Mouse (Mus musculus): Measurements from ENCODE around the gene Gpr182. TPM values are rescaled to one million over a fixed set of nuclear protein-coding genes. Genes with fewer than 3 reads are reported as not detected.
"Not testable (repeated sequence)": the region's sequence is repeated elsewhere in the genome, so short reads cannot be mapped to it uniquely, and the experiment has no call there.

Gene Gpr182
- 0.39 and 0.48 TPM in 2 replicates for polyA plus RNA-seq (2015; fragmentation: Nextera tagmentation; extraction: Ambion mirVana)

DNA sequence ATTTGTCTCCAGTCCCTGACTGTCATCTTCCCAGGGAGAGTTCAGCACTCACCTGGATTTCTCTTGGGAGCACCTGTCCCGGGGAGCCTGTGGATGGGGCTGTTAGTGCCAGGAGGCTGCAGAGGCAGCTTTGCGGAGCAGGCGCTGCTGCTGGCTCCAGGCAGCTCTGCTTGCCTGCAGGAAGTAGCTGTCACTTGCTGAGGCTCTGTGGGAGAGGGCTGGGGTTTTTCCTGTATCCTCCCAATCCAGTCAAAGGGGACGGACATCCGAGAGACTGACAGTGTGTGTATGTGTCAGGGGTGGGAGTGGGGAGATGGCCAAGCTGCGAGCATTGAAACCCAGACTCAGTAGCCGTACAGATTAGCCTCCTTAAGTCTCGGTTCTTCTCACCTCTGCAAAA, at the start of gene Gpr182:
Gene Gpr182, minus strand, starts transcription at position 185 of the 400 bp plus-strand sequence.
- Histone ChIP-seq H3K4me3 (no peak within 1 kb of the TSS), H3K9me3 (replicated peaks) (no peaks in the 10 kb centered on the region), H3K4me2 (peak within 1 kb of the TSS; percentile 43), H3K27ac (no peak within 1 kb of the TSS), H3K4me1 (0 out of 2 replicates have a peak, but pooled peaks cover 5% of the 10 kb centered on the region), H3K27me3 (no peaks in the 10 kb centered on the region), H3K9ac (no peak within 1 kb of the TSS), H3K36me3 (ENCODE audit: poor library complexity, severe bottlenecking) (peaks cover 22% of the 10 kb centered on the region)
- 64% methylated on average over 8 of the region's 8 CpGs for WGBS
- ATAC-seq: no peak

DNA sequence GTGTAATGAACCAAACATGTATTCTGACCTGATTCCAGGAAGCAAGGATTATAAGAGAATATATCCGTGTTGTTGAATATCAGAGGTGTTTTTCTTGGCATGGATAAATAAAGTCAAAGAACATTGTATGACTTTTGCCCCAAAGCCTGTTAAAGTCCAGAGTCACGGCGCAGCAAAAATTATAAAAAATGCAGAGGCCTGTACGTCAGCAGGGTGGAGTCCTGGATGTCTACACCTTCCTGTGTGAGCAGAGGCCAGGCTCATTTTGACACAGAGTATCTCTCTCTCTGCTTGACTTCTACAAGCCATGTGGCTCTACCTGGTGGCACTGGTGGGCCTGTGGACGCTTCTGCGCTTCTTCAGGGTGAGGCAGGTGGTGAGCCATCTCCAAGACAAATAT, 49.4 kb upstream of the Gpr182 start, which contains the start of gene Rdh16:
Gene Rdh16, plus strand, starts transcription at position 262 of the 400 bp plus-strand sequence.
- Histone ChIP-seq H3K4me2 (no peak within 1 kb of the TSS), H3K27ac (no peak within 1 kb of the TSS), H3K9me3 (replicated peaks) (peaks cover 3% of the 10 kb centered on the region; the same call in 1 of the 2 replicates), H3K27me3 (no peaks in the 10 kb centered on the region), H3K36me3 (ENCODE audit: poor library complexity, severe bottlenecking) (no peaks in the 10 kb centered on the region), H3K9ac (no peak within 1 kb of the TSS), H3K4me1 (no peaks in the 10 kb centered on the region), H3K4me3 (no peak within 1 kb of the TSS)
- 93% methylated on average over 6 of the region's 6 CpGs for WGBS
- ATAC-seq: no peak

DNA sequence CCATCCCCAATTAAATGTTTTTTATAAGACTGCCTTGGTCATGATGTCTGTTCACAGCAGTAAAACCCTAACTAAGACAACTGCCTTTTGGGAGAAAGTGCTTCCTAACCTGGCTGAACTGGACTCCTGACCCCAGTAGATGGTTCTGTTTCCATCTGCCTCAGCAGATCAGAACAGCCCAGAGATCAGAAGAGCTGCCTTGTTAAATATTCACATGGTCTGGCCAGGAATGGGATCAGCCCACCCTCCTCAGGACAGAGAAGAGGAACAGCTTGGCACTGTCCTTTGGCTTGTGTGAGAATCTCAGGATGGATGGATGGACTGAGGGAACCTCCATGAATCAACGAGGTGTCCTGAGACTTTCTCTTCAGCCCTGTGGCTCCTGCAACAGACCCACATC, 47.8 kb upstream of the Gpr182 start:
- Histone ChIP-seq H3K9me3 (replicated peaks) (peaks cover 3% of the 10 kb centered on the region; the same call in 1 of the 2 replicates), H3K4me2 (no peak overlapping the region), H3K4me1 (no peaks in the 10 kb centered on the region), H3K27ac (no peak overlapping the region), H3K36me3 (ENCODE audit: poor library complexity, severe bottlenecking) (no peaks in the 10 kb centered on the region), H3K9ac (no peak overlapping the region), H3K27me3 (no peaks in the 10 kb centered on the region), H3K4me3 (no peak overlapping the region)
- WGBS: 89% methylated on average over 1 of the region's 1 CpGs
- no peak for ATAC-seq

DNA sequence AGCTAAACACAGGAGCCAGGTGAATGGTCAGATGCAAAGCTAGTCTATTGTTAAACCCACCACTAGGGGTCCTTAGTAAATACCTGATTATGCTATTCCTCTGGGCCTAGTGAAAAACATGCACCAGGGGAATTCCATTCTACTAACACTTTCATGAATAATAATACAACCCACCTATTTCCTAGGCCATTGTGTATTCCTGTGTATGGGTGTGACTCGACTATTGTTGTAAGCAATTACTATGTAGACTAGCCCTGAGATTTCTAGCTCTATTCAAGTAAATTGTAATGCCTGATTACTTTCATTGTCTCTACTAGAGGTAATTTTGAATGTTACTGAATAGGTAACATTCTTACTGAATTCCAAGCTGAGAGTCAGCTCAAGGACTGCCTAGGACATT, 33.9 kb upstream of the Gpr182 start:
- H3K27me3 ChIP-seq; H3K27ac ChIP-seq; H3K9ac ChIP-seq; H3K9me3 ChIP-seq (replicated peaks); H3K4me3 ChIP-seq; ATAC-seq; H3K4me1 ChIP-seq; H3K36me3 ChIP-seq (ENCODE audit: poor library complexity, severe bottlenecking); H3K4me2 ChIP-seq: not testable (repeated sequence)
- 78% methylated on average over 1 of the region's 1 CpGs for whole genome bisulfite sequencing

DNA sequence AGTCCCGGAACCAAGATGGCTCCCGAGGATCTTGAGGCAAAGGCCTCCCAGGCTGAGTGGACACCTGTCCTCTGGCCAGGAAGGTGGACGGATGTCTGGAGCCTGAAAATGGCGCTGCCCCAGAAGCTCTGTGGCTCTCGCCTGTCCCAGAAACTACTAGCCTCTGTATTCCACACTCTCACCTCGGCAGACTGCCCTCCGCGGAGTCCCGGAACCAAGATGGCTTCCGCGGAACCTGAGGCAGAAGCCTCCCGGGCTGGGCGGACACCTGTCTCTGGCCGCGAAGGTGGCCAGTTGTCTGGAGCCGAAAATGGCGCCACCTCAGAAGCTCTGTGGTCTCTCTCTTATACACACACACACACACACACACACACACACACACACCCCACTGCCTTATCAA, 30.8 kb upstream of the Gpr182 start:
- not testable (repeated sequence) for H3K27me3 ChIP-seq; H3K36me3 ChIP-seq (ENCODE audit: poor library complexity, severe bottlenecking); H3K4me3 ChIP-seq; H3K4me2 ChIP-seq; H3K27ac ChIP-seq; H3K9ac ChIP-seq; H3K4me1 ChIP-seq; H3K9me3 ChIP-seq (replicated peaks); ATAC-seq
- 99% methylated on average over 17 of the region's 17 CpGs for WGBS

DNA sequence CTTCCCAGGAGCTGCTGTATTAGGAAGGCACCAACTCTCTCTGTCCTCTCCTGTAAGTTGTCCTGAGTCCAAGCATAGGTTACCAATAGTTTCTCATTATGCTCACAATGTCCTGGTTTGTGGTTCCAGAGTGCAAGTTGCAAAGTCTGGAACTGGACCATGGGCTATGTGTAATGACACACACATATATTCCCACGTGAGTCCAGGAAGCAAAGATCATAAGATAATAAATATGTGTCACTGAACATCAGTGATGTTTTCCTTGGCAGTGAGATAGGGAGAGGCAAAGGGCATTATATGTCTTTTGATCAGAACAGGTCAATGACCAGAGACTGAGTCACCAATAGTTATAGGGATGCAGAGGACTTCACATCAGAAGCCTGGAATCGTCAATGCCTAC, 24.5 kb upstream of the Gpr182 start, which contains the start of gene Rdh9:
Gene Rdh9, plus strand, starts transcription at position 376 of the 400 bp plus-strand sequence.
- Histone ChIP-seq H3K9ac (no peak within 1 kb of the TSS), H3K4me2 (no peak within 1 kb of the TSS), H3K27me3 (no peaks in the 10 kb centered on the region), H3K4me1 (no peaks in the 10 kb centered on the region), H3K9me3 (replicated peaks) (no peaks in the 10 kb centered on the region), H3K27ac (no peak within 1 kb of the TSS), H3K4me3 (no peak within 1 kb of the TSS), H3K36me3 (ENCODE audit: poor library complexity, severe bottlenecking) (no peaks in the 10 kb centered on the region)
- 87% methylated on average over 2 of the region's 2 CpGs for WGBS
- no peak for ATAC-seq

DNA sequence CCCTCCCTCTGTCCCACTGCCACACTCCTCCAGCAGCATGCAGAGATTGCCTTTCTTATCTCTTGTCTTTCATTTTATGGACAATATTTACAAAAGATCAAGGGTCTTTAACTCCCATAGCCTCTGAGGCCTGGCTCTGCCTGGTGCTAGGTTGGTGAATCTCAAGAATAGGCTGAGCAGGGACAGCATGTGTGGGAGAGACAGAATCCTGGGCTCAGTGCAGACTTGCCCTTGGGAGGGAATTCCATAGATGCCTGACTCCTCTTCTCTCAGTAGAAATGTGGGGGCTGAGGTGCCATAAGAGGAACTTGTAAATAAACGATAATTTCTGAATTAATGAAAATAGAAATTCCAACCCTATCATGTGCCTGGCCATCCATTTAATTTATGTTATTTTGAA, 15.0 kb upstream of the Gpr182 start:
- Histone ChIP-seq H3K4me2 (no peak overlapping the region), H3K4me3 (no peak overlapping the region), H3K4me1 (no peaks in the 10 kb centered on the region), H3K27ac (no peak overlapping the region), H3K27me3 (no peaks in the 10 kb centered on the region), H3K9ac (no peak overlapping the region), H3K36me3 (ENCODE audit: poor library complexity, severe bottlenecking) (no peaks in the 10 kb centered on the region), H3K9me3 (replicated peaks) (no peaks in the 10 kb centered on the region)
- ATAC-seq: no peak
- 92% methylated on average over 1 of the region's 1 CpGs for WGBS

DNA sequence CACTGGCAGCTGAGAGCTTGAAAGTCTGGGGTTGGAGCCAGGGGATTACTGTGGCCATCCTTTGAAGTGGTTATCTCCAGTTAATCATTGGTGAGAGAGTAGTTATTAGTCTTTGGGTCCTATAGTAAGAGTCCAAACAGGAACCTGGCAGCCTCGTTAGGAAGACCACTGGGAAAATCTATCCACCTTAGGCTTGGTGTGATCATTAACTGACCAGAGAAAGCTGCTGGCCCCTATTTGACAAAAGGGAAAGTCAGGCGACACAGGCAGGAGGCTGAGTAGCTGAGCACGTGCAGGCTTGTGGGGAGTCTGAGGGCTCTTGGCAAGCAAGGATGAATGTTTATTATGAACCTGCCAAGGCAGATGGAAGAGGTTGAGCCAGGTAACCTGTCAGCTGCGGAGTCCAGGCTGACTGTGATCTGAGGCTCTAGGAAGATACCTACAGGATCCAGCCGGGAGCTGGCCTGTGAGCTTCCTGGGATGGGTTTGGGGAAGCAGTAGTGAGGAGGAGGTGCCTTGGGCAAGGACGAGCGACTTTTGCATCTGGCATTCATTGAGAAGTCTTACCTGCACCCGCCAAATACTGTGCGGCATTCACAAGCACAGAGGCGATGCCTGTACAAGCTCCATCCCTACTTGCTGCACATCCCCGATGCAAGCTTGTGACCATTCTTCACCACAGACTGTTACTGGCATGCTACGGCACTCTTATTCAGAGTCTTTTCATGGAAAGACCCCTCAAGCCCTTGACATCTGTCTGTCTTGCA, 12.6 kb upstream of the Gpr182 start:
- Histone ChIP-seq H3K4me3 (no peak overlapping the region), H3K36me3 (ENCODE audit: poor library complexity, severe bottlenecking) (no peaks in the 10 kb centered on the region), H3K27ac (no peak overlapping the region), H3K27me3 (no peaks in the 10 kb centered on the region), H3K9ac (no peak overlapping the region), H3K4me1 (no peaks in the 10 kb centered on the region), H3K4me2 (no peak overlapping the region), H3K9me3 (replicated peaks) (no peaks in the 10 kb centered on the region)
- no peak for ATAC-seq
- WGBS: 65% methylated on average over 12 of the region's 12 CpGs

DNA sequence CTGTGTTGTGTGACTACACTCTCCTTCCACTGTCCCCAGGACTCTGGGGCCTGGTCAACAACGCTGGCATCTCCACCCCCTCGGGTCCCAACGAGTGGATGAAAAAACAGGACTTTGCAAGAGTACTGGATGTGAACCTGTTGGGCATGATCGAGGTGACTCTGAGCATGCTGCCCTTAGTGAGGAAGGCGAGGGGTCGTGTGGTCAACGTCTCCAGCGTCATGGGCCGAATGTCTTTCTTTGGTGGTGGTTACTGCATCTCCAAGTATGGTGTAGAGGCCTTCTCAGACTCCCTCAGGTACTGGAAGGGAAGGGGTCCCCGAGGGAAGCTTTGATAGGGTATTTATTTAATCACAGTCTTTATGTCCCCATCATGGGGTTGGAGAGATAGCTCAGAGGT, 11.4 kb upstream of the Gpr182 start:
- H3K9me3 ChIP-seq (replicated peaks); H3K36me3 ChIP-seq (ENCODE audit: poor library complexity, severe bottlenecking); ATAC-seq; H3K4me3 ChIP-seq; H3K27me3 ChIP-seq; H3K4me2 ChIP-seq; H3K9ac ChIP-seq; H3K27ac ChIP-seq; H3K4me1 ChIP-seq: not testable (repeated sequence)
- WGBS: 90% methylated on average over 10 of the region's 10 CpGs

DNA sequence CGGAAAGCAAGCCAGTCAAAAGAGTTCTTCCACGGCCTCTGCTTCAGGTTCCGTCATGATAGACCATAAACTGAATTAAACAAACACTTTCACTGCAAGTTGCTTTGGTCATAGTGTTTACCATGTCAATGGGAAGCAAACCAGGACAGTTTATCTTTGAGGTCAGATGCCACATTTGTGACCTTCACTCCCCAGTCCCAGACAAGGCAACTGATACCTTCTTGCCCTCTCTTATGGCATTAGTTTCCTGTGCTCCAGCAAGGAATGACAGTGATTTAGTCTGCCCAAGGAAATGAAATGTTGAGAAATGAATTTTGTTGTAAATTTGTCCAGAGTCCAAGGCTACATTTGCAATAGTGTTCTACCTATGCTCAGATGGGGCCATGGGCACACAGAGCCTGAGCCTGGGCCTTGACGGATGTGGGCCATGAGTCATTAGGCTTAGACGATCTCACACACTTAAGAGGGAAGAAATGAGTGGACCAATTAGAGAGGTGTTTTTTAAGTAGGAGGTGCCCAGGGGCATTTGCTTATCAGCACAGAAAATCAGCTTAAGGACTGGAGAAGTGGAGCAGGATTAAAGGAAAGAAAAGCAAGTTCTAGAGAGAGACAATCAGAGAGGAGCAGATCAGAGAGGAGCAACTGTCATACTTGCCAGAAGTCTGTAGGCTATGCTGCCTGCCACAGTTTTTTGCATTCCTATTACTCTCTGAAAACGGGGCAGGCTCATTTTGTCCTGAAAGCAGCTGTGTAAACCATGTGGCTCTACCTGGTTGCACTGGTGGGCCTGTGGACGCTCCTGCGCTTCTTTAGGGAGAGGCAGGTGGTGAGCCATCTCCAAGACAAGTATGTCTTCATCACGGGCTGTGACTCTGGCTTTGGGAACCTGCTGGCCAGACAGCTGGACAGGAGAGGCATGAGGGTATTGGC, 7.9 kb upstream of the Gpr182 start, which contains the start of the genes Rdh1 and Rdh16f1:
Gene Rdh1, plus strand, starts transcription at position 541 of the 930 bp plus-strand sequence.
Gene Rdh16f1, plus strand, starts transcription at position 607 of the 930 bp plus-strand sequence.
- Histone ChIP-seq H3K27ac (no peak within 1 kb of the TSS), H3K4me2 (no peak within 1 kb of the TSS), H3K4me3 (no peak within 1 kb of the TSS), H3K9ac (no peak within 1 kb of the TSS), H3K4me1 (no peaks in the 10 kb centered on the region), H3K36me3 (ENCODE audit: poor library complexity, severe bottlenecking) (no peaks in the 10 kb centered on the region), H3K9me3 (replicated peaks) (no peaks in the 10 kb centered on the region), H3K27me3 (no peaks in the 10 kb centered on the region)
- no peak for ATAC-seq
- 68% methylated on average over 9 of the region's 9 CpGs for WGBS

DNA sequence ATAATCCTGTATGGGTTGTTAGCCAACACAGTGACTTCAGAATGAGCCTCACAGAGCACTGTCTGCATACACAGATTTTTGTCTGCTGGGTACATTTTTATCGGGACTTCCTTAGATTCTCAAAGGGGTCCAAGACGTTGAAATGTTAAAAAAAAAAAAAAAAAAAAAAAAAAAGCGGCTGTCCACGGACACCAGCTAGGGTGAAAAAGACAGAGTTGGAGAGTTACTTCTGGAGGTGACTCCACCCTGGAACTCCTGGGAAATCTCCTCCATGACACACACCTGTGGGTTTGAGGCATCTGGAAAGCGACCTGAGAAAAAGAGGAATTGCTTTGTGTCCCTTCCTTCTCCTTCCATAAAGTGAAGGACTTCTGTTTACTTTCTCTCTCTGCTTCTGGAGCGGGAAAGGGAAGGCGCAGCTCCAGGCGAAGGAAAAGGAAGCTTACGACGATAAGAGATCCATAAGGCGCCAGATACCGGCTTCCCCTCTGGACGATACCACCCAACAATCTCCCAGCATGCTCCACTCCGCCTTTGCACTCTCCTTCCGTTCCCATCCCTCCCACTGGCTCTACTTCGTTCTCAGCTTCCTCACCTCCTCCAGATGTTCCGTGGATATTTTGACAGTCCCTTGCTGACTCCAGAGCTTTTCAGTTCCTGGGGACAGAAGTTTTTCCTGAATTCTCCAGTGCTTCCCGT, 4.4 kb upstream of the Gpr182 start:
- Histone ChIP-seq H3K36me3 (ENCODE audit: poor library complexity, severe bottlenecking) (no peaks in the 10 kb centered on the region), H3K4me2 (no peak overlapping the region), H3K4me1 (no peaks in the 10 kb centered on the region), H3K9ac (no peak overlapping the region), H3K27ac (no peak overlapping the region), H3K4me3 (no peak overlapping the region), H3K9me3 (replicated peaks) (no peaks in the 10 kb centered on the region), H3K27me3 (no peaks in the 10 kb centered on the region)
- no peak for ATAC-seq
- 50% methylated on average over 18 of the region's 18 CpGs for WGBS
